Mouse (Mus musculus): Measurements from ENCODE around the gene Prmt7.

DNA sequence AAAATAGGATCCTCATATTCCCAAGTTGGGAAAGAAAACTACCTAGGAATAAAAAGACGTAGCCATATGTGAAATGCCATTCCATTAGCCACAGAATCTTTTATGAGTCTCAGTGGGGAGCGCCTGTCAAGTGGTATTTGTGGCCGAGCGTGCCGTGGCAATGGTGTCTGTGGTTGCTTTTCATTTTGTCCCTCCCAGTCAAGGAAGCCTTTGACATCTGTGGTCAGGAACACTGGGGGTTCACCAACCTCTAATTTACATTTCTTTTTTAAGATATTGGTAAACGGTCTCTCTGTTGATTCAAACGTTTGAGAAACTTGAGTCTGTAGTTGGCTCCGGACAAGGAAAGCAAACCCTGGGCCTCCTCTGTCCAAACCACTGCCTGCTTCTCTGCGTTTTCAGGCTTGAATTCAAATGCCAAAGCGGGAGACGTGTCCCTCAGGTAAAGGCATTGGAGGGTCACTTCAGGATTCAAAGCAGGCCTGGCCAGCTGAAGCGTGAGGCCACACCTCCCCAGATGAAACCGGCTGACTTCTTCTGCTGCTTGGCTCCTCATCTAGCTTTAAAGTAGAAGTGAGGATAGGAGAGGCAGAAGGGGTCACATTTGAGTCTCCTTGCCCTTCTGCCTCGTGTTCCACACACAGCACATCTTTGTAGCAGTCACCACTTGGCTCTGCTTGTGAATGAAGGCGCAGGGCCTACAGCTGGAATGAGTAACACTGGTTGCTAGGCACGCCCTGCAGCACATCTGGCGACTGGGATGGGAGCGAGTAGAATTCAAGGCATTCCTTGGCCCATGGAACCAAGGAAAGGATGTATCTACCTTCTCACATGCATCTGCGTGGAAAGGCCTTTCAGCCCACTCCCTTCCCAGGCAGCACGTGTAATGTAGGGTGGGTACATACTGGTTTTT, 82.0 kb downstream of the Prmt7 start:
- TF ChIP-seq CTCF (IDR thresholded peaks at IDR 0.05; ENCODE audit: extremely low read depth, insufficient read depth, low read length) (no peak), POLR2A (IDR thresholded peaks at IDR 0.05; ENCODE audit: extremely low read depth, insufficient read depth, low read length) (no peak)

All from cortical plate, adult 2 months (tissue).